In genomic region chr11:63923386-63923785, GRCm38 (mm10) we compare ENCODE assay signal across 8 mouse cellular contexts. TPM values are rescaled to one million over a fixed set of nuclear protein-coding genes. Genes with fewer than 3 reads are reported as not detected.
DNase-seq lines count a peak whose midpoint lies in the region; ATAC-seq and TF ChIP-seq lines count a peak whose summit lies in the region.

No protein-coding gene starts in this region.

- peak; percentile 18 to 34 for DNase-seq in cerebellum, postnatal 10 days
- DNase-seq in cerebellum, adult 11 months, result no peak
- peak; percentile 52 for DNase-seq in embryo, embryonic 11 days
- no peak for DNase-seq in liver, postnatal 0 days
- DNase-seq in ovary, postnatal 14 days (ENCODE audit: low spot score), result no peak
- no peak for DNase-seq in frontal cortex, postnatal 10 days (ENCODE audit: low spot score in 2 of 2)

- under 1% methylated on average over 29 of the region's 29 CpGs for WGBS in hindbrain, embryonic 13.5 days
- WGBS in liver, postnatal 0 days (ENCODE audit: insufficient replicate concordance), result 2% methylated on average over 29 of the region's 29 CpGs
- WGBS in neural tube, embryonic 15.5 days, result under 1% methylated on average over 29 of the region's 29 CpGs

- peaks cover 77% of the 10 kb centered on the region for H3K27me3 ChIP-seq in hindbrain, embryonic 13.5 days
- H3K27me3 ChIP-seq in liver, postnatal 0 days (ENCODE audit: insufficient read depth, low read length), result peaks cover 68% of the 10 kb centered on the region
- peaks cover 56% of the 10 kb centered on the region for H3K27me3 ChIP-seq in neural tube, embryonic 15.5 days (replicated peaks)

- TF ChIP-seq CTCF in liver, postnatal 0 days (IDR thresholded peaks at IDR 0.05; ENCODE audit: low read depth), result no peak

- H3K36me3 ChIP-seq in hindbrain, embryonic 13.5 days, result no peaks in the 10 kb centered on the region
- no peaks in the 10 kb centered on the region for H3K36me3 ChIP-seq in liver, postnatal 0 days (replicated peaks; ENCODE audit: insufficient read depth, low read length)
- no peaks in the 10 kb centered on the region for H3K36me3 ChIP-seq in neural tube, embryonic 15.5 days

- peak overlapping the region; percentile 59 for H3K4me3 ChIP-seq in hindbrain, embryonic 13.5 days
- peak overlapping the region; percentile 36 for H3K4me3 ChIP-seq in liver, postnatal 0 days (ENCODE audit: low read depth, low read length)
- peak overlapping the region; percentile 29 for H3K4me3 ChIP-seq in neural tube, embryonic 15.5 days (replicated peaks)

- no peak for ATAC-seq in hindbrain, embryonic 13.5 days (ENCODE audit: low FRiP score)
- ATAC-seq in liver, postnatal 0 days, result no peak
- no peak for ATAC-seq in neural tube, embryonic 15.5 days (ENCODE audit: low FRiP score)

- peak overlapping the region; percentile 46; the same call in 1 of the 2 replicates for H3K9ac ChIP-seq in hindbrain, embryonic 13.5 days
- no peak overlapping the region for H3K9ac ChIP-seq in liver, postnatal 0 days (replicated peaks)
- 0 out of 2 replicates have a peak overlapping the region, but pooled peaks have one; percentile 31 for H3K9ac ChIP-seq in neural tube, embryonic 15.5 days (replicated peaks)

- H3K9me3 ChIP-seq in hindbrain, embryonic 13.5 days, result no peaks in the 10 kb centered on the region
- no peaks in the 10 kb centered on the region for H3K9me3 ChIP-seq in liver, postnatal 0 days (ENCODE audit: low read length)
- H3K9me3 ChIP-seq in neural tube, embryonic 15.5 days (replicated peaks), result no peaks in the 10 kb centered on the region

- no peak for TF ChIP-seq EP300 in liver, postnatal 0 days (IDR thresholded peaks at IDR 0.05; ENCODE audit: low read depth)

- H3K27ac ChIP-seq in hindbrain, embryonic 13.5 days, result no peak overlapping the region
- H3K27ac ChIP-seq in liver, postnatal 0 days (ENCODE audit: low read depth), result peak overlapping the region; percentile 55
- no peak overlapping the region for H3K27ac ChIP-seq in neural tube, embryonic 15.5 days (replicated peaks)

- H3K4me2 ChIP-seq in hindbrain, embryonic 13.5 days, result peak overlapping the region; percentile 88
- H3K4me2 ChIP-seq in liver, postnatal 0 days (ENCODE audit: low read depth, low read length), result peak overlapping the region; percentile 75
- peak overlapping the region; percentile 78 for H3K4me2 ChIP-seq in neural tube, embryonic 15.5 days

- H3K4me1 ChIP-seq in hindbrain, embryonic 13.5 days (replicated peaks), result peaks cover 63% of the 10 kb centered on the region
- peaks cover 18% of the 10 kb centered on the region; the same call in 1 of the 2 replicates for H3K4me1 ChIP-seq in liver, postnatal 0 days (ENCODE audit: insufficient read depth)
- H3K4me1 ChIP-seq in neural tube, embryonic 15.5 days, result peaks cover 65% of the 10 kb centered on the region

RNA-seq across cellular contexts. Expression of gene Hs3st3b1, which starts 1.3 kb away (rescaled TPM):
- 6.5 and 7.5 TPM in 2 replicates for polyA plus RNA-seq in hindbrain, embryonic 13.5 days (2015; fragmentation: Nextera tagmentation; extraction: Ambion mirVana)
- 20.0 and 21.1 TPM in 2 replicates for polyA plus RNA-seq in liver, postnatal 0 days (2015; fragmentation: Nextera tagmentation; extraction: Ambion mirVana)
- polyA plus RNA-seq in neural tube, embryonic 15.5 days (2015; fragmentation: Nextera tagmentation; extraction: Ambion mirVana), result 7.0 and 7.1 TPM in 2 replicates

Comparison
In these comparisons a context has a peak if more than half of its experiments do, and no peak if none do; other contexts are left out.
1. DNase-seq: peak in cerebellum, postnatal 10 days (2 of 2) and embryo, embryonic 11 days (single experiment); none in cerebellum, adult 11 months (single experiment), liver, postnatal 0 days (single experiment), ovary, postnatal 14 days (single experiment) and frontal cortex, postnatal 10 days (0 of 2).
2. Peak in every context shown above with its lines, with median percentiles within 50 percentile points of each other: H3K4me2 ChIP-seq and H3K4me3 ChIP-seq.